Mouse (Mus musculus): ENCODE data around the gene Rpa3. TPM values are rescaled to one million over a fixed set of nuclear protein-coding genes. Genes with fewer than 3 reads are reported as not detected.

The Rpa3 gene
- 10 to 100 TPM in 1 of 2 experiments, 1 to 10 TPM in 1; 8.6 to 12.4 TPM for total RNA-seq (2023)

DNA sequence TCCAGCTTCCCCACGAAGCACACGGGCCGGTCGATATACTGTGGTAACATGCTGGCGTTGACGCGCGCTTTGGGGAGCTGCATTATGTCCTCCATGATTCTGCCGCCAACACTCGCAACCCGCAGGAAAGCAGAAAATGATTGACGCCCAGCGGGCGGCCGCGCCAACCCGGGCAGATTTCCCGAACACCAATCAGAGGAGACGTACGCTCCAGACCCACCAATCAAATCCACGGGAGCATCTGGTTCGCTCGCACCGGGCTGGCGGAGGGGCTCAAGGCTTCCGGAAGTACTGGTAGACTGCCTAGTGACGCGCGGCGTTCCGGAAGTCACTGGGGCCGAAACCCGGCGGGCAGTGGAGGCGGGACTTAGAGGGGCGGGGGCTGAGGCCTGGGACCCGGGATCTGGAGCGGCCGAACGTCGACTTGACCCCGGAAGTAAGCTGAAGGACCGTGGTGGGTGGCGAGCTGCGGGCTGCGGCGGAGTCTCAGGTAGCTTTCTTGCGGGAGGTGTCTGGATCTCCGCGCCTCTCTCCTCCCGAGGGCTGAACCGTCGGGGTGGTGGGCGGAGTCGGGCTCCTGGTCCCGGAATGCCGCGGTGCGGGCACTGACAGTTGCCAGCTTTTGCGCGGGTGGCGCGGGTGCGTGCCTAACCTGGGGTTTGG lies at the start of gene Rpa3, which contains the start of the genes Umad1 and Gm45062:
Gene Rpa3 (minus strand): TSS at position 170 of the 663 bp plus-strand sequence.
Gene Umad1 (plus strand): TSS at position 285 of the 663 bp plus-strand sequence.
Gene Gm45062 (plus strand): TSS at position 447 of the 663 bp plus-strand sequence.

GRCm38 (mm10) chr6:8209047-8209865 lies 49.7 kb downstream of the Rpa3 start, which contains the start of gene Mios:
Gene Mios (plus strand): TSS chr6:8209222.

Other genes with a start within 250 kb of the Rpa3 start
- not detected for gene Col28a1, start 66.6 kb downstream of the Rpa3 start, total RNA-seq (2023)
- gene Mios, start 50.0 kb downstream of the Rpa3 start, total RNA-seq (2023), result 10 to 100 TPM; 11.9 to 12.8 TPM
- 10 to 100 TPM; 14.2 to 15.3 TPM for gene Umad1, start 115 bp upstream of the Rpa3 start, total RNA-seq (2023)
- gene Gm45062, start 277 bp upstream of the Rpa3 start, total RNA-seq (2023), result not detected

All from monocyte, adult 59 days (primary cell).